Comparison of ENCODE assay signal across 8 mouse cellular contexts in genomic region chr16:43506771-43507405, GRCm38 (mm10).
DNase-seq lines count a peak whose midpoint lies in the region; ATAC-seq and TF ChIP-seq lines count a peak whose summit lies in the region.

No protein-coding gene starts in this region.

- peaks cover 3% of the 10 kb centered on the region; the same call in 1 of the 2 replicates for H3K4me1 ChIP-seq in cerebellum, adult 2 months (ENCODE audit: control insufficient read depth, insufficient read depth, low read length)
- H3K4me1 ChIP-seq in lung, embryonic 15.5 days, result peaks cover 31% of the 10 kb centered on the region
- peaks cover 8% of the 10 kb centered on the region for H3K4me1 ChIP-seq in hindbrain, embryonic 11.5 days (replicated peaks; ENCODE audit: control insufficient read depth, insufficient read depth, low read length)
- peaks cover 72% of the 10 kb centered on the region for H3K4me1 ChIP-seq in neural tube, embryonic 13.5 days (replicated peaks)

- WGBS in cerebellum, adult 2 months, result 22% methylated on average over 10 of the region's 10 CpGs
- 24% methylated on average over 10 of the region's 10 CpGs for WGBS in lung, embryonic 15.5 days
- 32% methylated on average over 10 of the region's 10 CpGs for WGBS in hindbrain, embryonic 11.5 days
- WGBS in neural tube, embryonic 13.5 days, result 24% methylated on average over 10 of the region's 10 CpGs

- H3K27me3 ChIP-seq in cerebellum, adult 2 months (ENCODE audit: control insufficient read depth, insufficient read depth, low read length), result no peaks in the 10 kb centered on the region
- no peaks in the 10 kb centered on the region for H3K27me3 ChIP-seq in lung, embryonic 15.5 days
- H3K27me3 ChIP-seq in hindbrain, embryonic 11.5 days (ENCODE audit: control insufficient read depth, insufficient read depth, low read length), result no peaks in the 10 kb centered on the region
- no peaks in the 10 kb centered on the region for H3K27me3 ChIP-seq in neural tube, embryonic 13.5 days

- no peak overlapping the region for H3K9ac ChIP-seq in lung, embryonic 15.5 days
- peak overlapping the region; percentile 54 for H3K9ac ChIP-seq in hindbrain, embryonic 11.5 days (ENCODE audit: low read depth, low read length)
- H3K9ac ChIP-seq in neural tube, embryonic 13.5 days, result peak overlapping the region; percentile 84

- no peaks in the 10 kb centered on the region for H3K36me3 ChIP-seq in lung, embryonic 15.5 days
- H3K36me3 ChIP-seq in hindbrain, embryonic 11.5 days (ENCODE audit: control insufficient read depth, insufficient read depth, low read length), result no peaks in the 10 kb centered on the region
- H3K36me3 ChIP-seq in neural tube, embryonic 13.5 days, result no peaks in the 10 kb centered on the region

- peak overlapping the region; percentile 51 for H3K4me3 ChIP-seq in cerebellum, adult 2 months (replicated peaks; ENCODE audit: insufficient read depth, low read depth, low read length)
- H3K4me3 ChIP-seq in lung, embryonic 15.5 days, result peak overlapping the region; percentile 20; the same call in 1 of the 2 replicates
- peak overlapping the region; percentile 51 for H3K4me3 ChIP-seq in hindbrain, embryonic 11.5 days (ENCODE audit: low read depth, low read length)
- H3K4me3 ChIP-seq in neural tube, embryonic 13.5 days, result peak overlapping the region; percentile 60

- DNase-seq in cerebellum, adult 2 months, result peak in 1 of 2 experiments; percentile 49
- DNase-seq in lung, postnatal 14 days, result no peak
- no peak for DNase-seq in hindbrain, embryonic 11.5 days (ENCODE audit: low spot score)
- DNase-seq in adrenal gland, postnatal 36 days, result no peak

- TF ChIP-seq CTCF in cerebellum, adult 2 months (IDR thresholded peaks at IDR 0.05; ENCODE audit: borderline replicate concordance, insufficient read depth, low read depth, low read length), result no peak

- peak overlapping the region; percentile 95; the same call in 1 of the 2 replicates for H3K27ac ChIP-seq in cerebellum, adult 2 months (ENCODE audit: insufficient read depth, low read length)
- no peak overlapping the region for H3K27ac ChIP-seq in lung, embryonic 15.5 days
- no peak overlapping the region; the same call in 1 of the 2 replicates for H3K27ac ChIP-seq in hindbrain, embryonic 11.5 days (ENCODE audit: low read depth, low read length)
- peak overlapping the region; percentile 91 for H3K27ac ChIP-seq in neural tube, embryonic 13.5 days (replicated peaks)

- no peak for TF ChIP-seq POLR2A in cerebellum, adult 2 months (IDR thresholded peaks at IDR 0.05; ENCODE audit: borderline replicate concordance, insufficient read depth, low read length)

- H3K4me2 ChIP-seq in lung, embryonic 15.5 days, result peak overlapping the region; percentile 53
- peak overlapping the region; percentile 56 for H3K4me2 ChIP-seq in hindbrain, embryonic 11.5 days (replicated peaks; ENCODE audit: low read depth, low read length)
- peak overlapping the region; percentile 82 for H3K4me2 ChIP-seq in neural tube, embryonic 13.5 days

- no peak for ATAC-seq in cerebellum, adult (ENCODE audit: insufficient number of reproducible peaks, low FRiP score, low TSS enrichment)
- ATAC-seq in lung, embryonic 15.5 days (ENCODE audit: borderline replicate concordance, extremely low read depth, low FRiP score, low TSS enrichment), result no peak
- no peak for ATAC-seq in hindbrain, embryonic 11.5 days (ENCODE audit: low FRiP score)
- ATAC-seq in neural tube, embryonic 13.5 days (ENCODE audit: low read depth), result no peak
- no peak for ATAC-seq in granulocyte monocyte progenitor cell, adult 5-6 weeks (replicated peaks; ENCODE audit: poor library complexity, severe bottlenecking)

- H3K9me3 ChIP-seq in lung, embryonic 15.5 days, result no peaks in the 10 kb centered on the region
- no peaks in the 10 kb centered on the region for H3K9me3 ChIP-seq in hindbrain, embryonic 11.5 days (ENCODE audit: control insufficient read depth, low read length)
- H3K9me3 ChIP-seq in neural tube, embryonic 13.5 days, result no peaks in the 10 kb centered on the region

Comparison
In these comparisons a context has a peak if more than half of its experiments do, and no peak if none do; other contexts are left out.
1. H3K27ac ChIP-seq: peak in cerebellum, adult 2 months (single experiment) and neural tube, embryonic 13.5 days (single experiment); none in lung, embryonic 15.5 days (single experiment) and hindbrain, embryonic 11.5 days (single experiment).
2. Peak in every context shown above with its lines, with median percentiles within 50 percentile points of each other: H3K4me3 ChIP-seq and H3K4me2 ChIP-seq.